Mouse (Mus musculus): ENCODE measurements around the gene Kif9.

- TF ChIP-seq EP300 (optimal IDR thresholded peaks at IDR 0.05), result no peak
- TF ChIP-seq CTCF (IDR thresholded peaks at IDR 0.05; ENCODE audit: low read depth), result no peak
Observed at GRCm38 (mm10) chr9:110532538-110533291, 56.0 kb downstream of the Kif9 start, which contains the start of gene Setd2.

Measured in stomach, postnatal 0 days (tissue).